Mouse (Mus musculus) heart, postnatal 0 days (tissue): ENCODE results near the gene Atp11c.

ENCODE experiments used
- CTCF ChIP-seq: IDR thresholded peaks from 2 replicates; pipeline ENCODE4 v1.5.1; 2016; ENCODE audit warnings: antibody characterized with exemption, control low read depth, low read depth
- EP300 ChIP-seq: IDR thresholded peaks from 2 replicates; pipeline ENCODE4 v1.6.1; 2016; ENCODE audit warnings: antibody characterized with exemption, low read depth

DNA sequence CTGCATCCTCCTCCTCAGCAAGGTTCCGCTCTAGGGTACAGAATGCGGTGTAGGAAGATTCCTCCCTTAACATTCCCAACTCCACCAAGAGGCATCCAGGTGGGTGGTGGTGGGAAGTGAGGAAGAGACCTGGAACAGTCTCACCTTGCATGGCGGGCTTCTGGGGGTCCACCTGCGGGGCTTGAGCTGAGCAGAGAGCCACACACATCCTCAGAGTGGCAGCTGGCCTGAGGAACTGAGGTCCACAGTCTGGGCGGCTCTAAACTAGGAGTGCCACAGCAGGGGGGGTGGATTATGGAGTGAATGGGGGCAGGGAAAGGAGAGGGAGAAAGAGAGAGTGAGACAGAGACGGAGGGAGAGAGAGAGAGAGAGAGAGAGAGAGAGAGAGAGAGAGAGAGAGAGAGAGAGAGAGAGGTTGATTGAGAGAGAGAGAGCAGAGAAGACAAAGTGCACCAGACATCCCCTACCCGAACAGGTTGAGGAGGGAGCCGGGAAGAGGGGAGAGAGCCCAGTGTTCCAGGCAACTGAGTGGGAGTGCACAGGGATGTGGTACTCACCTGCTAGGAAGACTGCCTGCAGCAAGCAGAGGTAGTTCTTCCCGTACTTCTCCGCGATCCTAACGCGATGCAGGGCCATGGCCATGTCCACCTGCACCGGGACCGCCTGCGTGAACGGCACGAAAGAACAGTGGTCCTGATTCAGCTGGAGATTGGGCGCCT lies 414.3 kb downstream of the Atp11c start:
- TF ChIP-seq CTCF (no peak), EP300 (no peak)
